Mouse (Mus musculus): ENCODE data around the gene Dpp6.

DNA sequence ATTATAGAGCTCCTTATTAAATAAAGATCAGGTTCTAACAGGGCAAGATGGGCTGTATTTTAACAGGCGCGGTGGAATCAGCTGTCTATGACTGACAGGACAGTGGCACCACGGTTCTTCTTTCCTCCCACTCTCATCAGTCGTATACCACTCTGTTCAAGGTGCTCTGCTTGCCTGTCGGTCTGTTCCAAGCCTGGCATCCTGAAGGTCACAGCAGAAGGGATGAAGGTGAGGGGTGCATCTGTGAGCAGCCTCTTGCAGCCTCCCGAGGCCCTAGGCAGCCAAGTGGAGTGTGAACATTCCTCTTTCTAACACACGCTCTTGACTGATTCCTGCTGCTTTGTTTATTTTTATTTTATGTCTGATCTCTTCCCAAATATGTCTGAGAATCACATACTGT is 591.9 kb downstream of the Dpp6 start:
- no peak for TF ChIP-seq CTCF (IDR thresholded peaks at IDR 0.05)
- no peak for TF ChIP-seq POLR2A (IDR thresholded peaks at IDR 0.05; ENCODE audit: insufficient read depth, low read depth, low read length)
- no peak for TF ChIP-seq EP300 (IDR thresholded peaks at IDR 0.05; ENCODE audit: insufficient read depth, low read depth, low read length)
